Comparison of ENCODE assay signal across 19 mouse cellular contexts in genomic region chr16:87724826-87725225, GRCm38 (mm10). TPM values are rescaled to one million over a fixed set of nuclear protein-coding genes. Genes with fewer than 3 reads are reported as not detected.
DNase-seq lines count a peak whose midpoint lies in the region; ATAC-seq and TF ChIP-seq lines count a peak whose summit lies in the region.
"Had no signal": no experiment of that assay in that cellular context is flagged by ENCODE, and none has a peak within 500 bp of the region (broad histone marks: within the 10 kb centered on the region; RNA-seq: fewer than 3 reads in every experiment).

No protein-coding gene starts in this region.

- H3K4me1 ChIP-seq in forebrain, embryonic 13.5 days: peaks cover 7% of the 10 kb centered on the region; the same call in 1 of the 2 replicates
- H3K4me1 ChIP-seq in forebrain, embryonic 14.5 days (ENCODE audit: control insufficient read depth, insufficient read depth, low read length): no peaks in the 10 kb centered on the region
- 0 out of 2 replicates have a peak, but pooled peaks cover 3% of the 10 kb centered on the region for H3K4me1 ChIP-seq in stomach, embryonic 16.5 days (ENCODE audit: control insufficient read depth, insufficient read depth, low read length)
- H3K4me1 ChIP-seq in stomach, postnatal 0 days (replicated peaks; ENCODE audit: control insufficient read depth, insufficient read depth): no peaks in the 10 kb centered on the region
- H3K4me1 ChIP-seq: forebrain, embryonic 12.5 days; kidney, embryonic 15.5 days had no signal

- H3K36me3 ChIP-seq in forebrain, embryonic 13.5 days (ENCODE audit: poor library complexity, severe bottlenecking): peaks cover 78% of the 10 kb centered on the region
- peaks cover 66% of the 10 kb centered on the region for H3K36me3 ChIP-seq in forebrain, embryonic 14.5 days (ENCODE audit: control insufficient read depth, insufficient read depth, low read length)
- H3K36me3 ChIP-seq in stomach, embryonic 16.5 days (ENCODE audit: control insufficient read depth, insufficient read depth, low read length): peaks cover 6% of the 10 kb centered on the region; the same call in 1 of the 2 replicates
- peaks cover 14% of the 10 kb centered on the region for H3K36me3 ChIP-seq in stomach, postnatal 0 days (ENCODE audit: control insufficient read depth, insufficient read depth, low read length)

- DNase-seq in forebrain, embryonic 14.5 days (ENCODE audit: low spot score): no peak
- DNase-seq in stomach, postnatal 0 days (ENCODE audit: low spot score): no peak
- DNase-seq in naive thymus-derived CD4-positive, alpha-beta T cell, adult 2 months (ENCODE audit: low read depth): peak; percentile 48
- DNase-seq in spleen, postnatal 36 days (ENCODE audit: low spot score in 2 of 2): no peak
- DNase-seq in embryo, embryonic 9.5 days (ENCODE audit: extremely low spot score): no peak
- DNase-seq: cerebellum, adult 9-10 months; heart, postnatal 14 days; layer of hippocampus, postnatal 36 days; midbrain, embryonic 14.5 days had no signal

- TF ChIP-seq EP300 in stomach, postnatal 0 days (optimal IDR thresholded peaks at IDR 0.05): no peak

- no peaks in the 10 kb centered on the region for H3K9me3 ChIP-seq in forebrain, embryonic 13.5 days (replicated peaks)
- no peaks in the 10 kb centered on the region for H3K9me3 ChIP-seq in forebrain, embryonic 14.5 days (replicated peaks; ENCODE audit: control insufficient read depth, low read length)
- H3K9me3 ChIP-seq in stomach, embryonic 16.5 days (replicated peaks; ENCODE audit: control insufficient read depth, low read length): no peaks in the 10 kb centered on the region
- no peaks in the 10 kb centered on the region for H3K9me3 ChIP-seq in stomach, postnatal 0 days (ENCODE audit: control insufficient read depth, low read length)
- H3K9me3 ChIP-seq: forebrain, embryonic 12.5 days; heart, embryonic 12.5 days; intestine, embryonic 15.5 days; kidney, embryonic 15.5 days; lung, embryonic 15.5 days had no signal

- peak; percentile 20; the same call in 1 of the 2 replicates for ATAC-seq in forebrain, embryonic 13.5 days
- ATAC-seq in forebrain, embryonic 14.5 days: no peak
- ATAC-seq in stomach, embryonic 16.5 days (ENCODE audit: insufficient read depth, low FRiP score): no peak
- ATAC-seq in stomach, postnatal 0 days (ENCODE audit: low FRiP score, low TSS enrichment): no peak
- ATAC-seq in CD4-positive, CD25-positive, alpha-beta regulatory T cell, adult 4 months: peak; percentile 17

- no peak overlapping the region for H3K9ac ChIP-seq in forebrain, embryonic 13.5 days
- H3K9ac ChIP-seq in forebrain, embryonic 14.5 days (ENCODE audit: low read length): no peak overlapping the region
- no peak overlapping the region for H3K9ac ChIP-seq in stomach, embryonic 16.5 days (ENCODE audit: low read length)
- H3K9ac ChIP-seq in stomach, postnatal 0 days (ENCODE audit: low read length): no peak overlapping the region
- H3K9ac ChIP-seq: forebrain, embryonic 12.5 days; heart, embryonic 12.5 days; hindbrain, embryonic 14.5 days; intestine, embryonic 15.5 days; kidney, embryonic 15.5 days; liver, embryonic 14.5 days; lung, embryonic 15.5 days had no signal

- H3K4me2 ChIP-seq in forebrain, embryonic 13.5 days: no peak overlapping the region
- H3K4me2 ChIP-seq in forebrain, embryonic 14.5 days (ENCODE audit: low read length): no peak overlapping the region
- no peak overlapping the region for H3K4me2 ChIP-seq in stomach, embryonic 16.5 days (ENCODE audit: low read depth, low read length)
- H3K4me2 ChIP-seq in stomach, postnatal 0 days (replicated peaks; ENCODE audit: low read depth): no peak overlapping the region
- H3K4me2 ChIP-seq: forebrain, embryonic 12.5 days; heart, embryonic 12.5 days; hindbrain, embryonic 14.5 days; intestine, embryonic 15.5 days; kidney, embryonic 15.5 days; lung, embryonic 15.5 days had no signal

- no peak overlapping the region for H3K27ac ChIP-seq in forebrain, embryonic 13.5 days
- H3K27ac ChIP-seq in forebrain, embryonic 14.5 days (ENCODE audit: low read depth, low read length): no peak overlapping the region
- peak overlapping the region; percentile 8; the same call in 1 of the 2 replicates for H3K27ac ChIP-seq in stomach, embryonic 16.5 days (ENCODE audit: low read length)
- no peak overlapping the region for H3K27ac ChIP-seq in stomach, postnatal 0 days (replicated peaks)
- H3K27ac ChIP-seq: forebrain, embryonic 12.5 days; hindbrain, embryonic 14.5 days; intestine, embryonic 15.5 days; kidney, embryonic 15.5 days; liver, embryonic 14.5 days; lung, embryonic 15.5 days had no signal

- 94% methylated on average over 4 of the region's 4 CpGs for WGBS in forebrain, embryonic 13.5 days
- 88% methylated on average over 4 of the region's 4 CpGs for WGBS in forebrain, embryonic 14.5 days
- 89% methylated on average over 4 of the region's 4 CpGs for WGBS in stomach, embryonic 16.5 days
- 81% methylated on average over 4 of the region's 4 CpGs for WGBS in stomach, postnatal 0 days

- H3K4me3 ChIP-seq in forebrain, embryonic 13.5 days: no peak overlapping the region
- H3K4me3 ChIP-seq in forebrain, embryonic 14.5 days (ENCODE audit: low read depth, low read length): no peak overlapping the region
- H3K4me3 ChIP-seq in stomach, embryonic 16.5 days (replicated peaks; ENCODE audit: low read length): no peak overlapping the region
- H3K4me3 ChIP-seq in stomach, postnatal 0 days (ENCODE audit: low read depth, low read length): no peak overlapping the region
- H3K4me3 ChIP-seq: forebrain, embryonic 12.5 days; heart, embryonic 12.5 days; intestine, embryonic 15.5 days; kidney, embryonic 15.5 days; lung, embryonic 15.5 days had no signal

- H3K27me3 ChIP-seq in forebrain, embryonic 13.5 days: no peaks in the 10 kb centered on the region
- no peaks in the 10 kb centered on the region for H3K27me3 ChIP-seq in forebrain, embryonic 14.5 days (replicated peaks; ENCODE audit: control insufficient read depth, insufficient read depth, low read length)
- H3K27me3 ChIP-seq in stomach, embryonic 16.5 days (ENCODE audit: control insufficient read depth, insufficient read depth, low read length): no peaks in the 10 kb centered on the region
- no peaks in the 10 kb centered on the region for H3K27me3 ChIP-seq in stomach, postnatal 0 days (ENCODE audit: control insufficient read depth, insufficient read depth, low read length)
- H3K27me3 ChIP-seq: forebrain, embryonic 12.5 days; heart, embryonic 12.5 days; intestine, embryonic 15.5 days; kidney, embryonic 15.5 days; lung, embryonic 15.5 days had no signal

- no peak for TF ChIP-seq CTCF in stomach, postnatal 0 days (IDR thresholded peaks at IDR 0.05; ENCODE audit: low read depth)

RNA-seq across cellular contexts. Expression of gene Bach1, which starts 26.1 kb away (rescaled TPM):
- 20.7 and 22.5 TPM in 2 replicates for polyA plus RNA-seq in forebrain, embryonic 13.5 days (2015; fragmentation: Nextera tagmentation; extraction: Ambion mirVana)
- polyA plus RNA-seq in forebrain, embryonic 14.5 days (2014; fragmentation: Nextera tagmentation; extraction: Ambion mirVana): 17.2 and 25.0 TPM in 2 replicates
- 8.5 and 9.6 TPM in 2 replicates for polyA plus RNA-seq in stomach, embryonic 16.5 days (2015; fragmentation: Nextera tagmentation; extraction: Ambion mirVana)
- 4.3 and 5.3 TPM in 2 replicates for polyA plus RNA-seq in stomach, postnatal 0 days (2015; fragmentation: Nextera tagmentation; extraction: Ambion mirVana)
- 1 to 10 TPM; 3.4 to 3.9 TPM for polyA plus RNA-seq in CD4-positive, CD25-positive, alpha-beta regulatory T cell, adult 4 months (2017; shearing (Covaris generic))

Comparison
In these comparisons a context has a peak if more than half of its experiments do, and no peak if none do; other contexts are left out.
1. ATAC-seq: peak in forebrain, embryonic 13.5 days (single experiment) and CD4-positive, CD25-positive, alpha-beta regulatory T cell, adult 4 months (single experiment); none in forebrain, embryonic 14.5 days (single experiment), stomach, embryonic 16.5 days (single experiment) and stomach, postnatal 0 days (single experiment).